Mouse (Mus musculus) cerebellum, adult (tissue): ENCODE data around the gene Gbx1.

Source experiments
- ATAC-seq: cut with Nextera tagmentation; 2 replicates; pipeline ENCODE4 v1.9.2; 2017; ENCODE audit warnings: mild to moderate bottlenecking, moderate library complexity, mixed read lengths; ENCODE audit not compliant: insufficient number of reproducible peaks, low FRiP score, low TSS enrichment

Gene Gbx1

DNA sequence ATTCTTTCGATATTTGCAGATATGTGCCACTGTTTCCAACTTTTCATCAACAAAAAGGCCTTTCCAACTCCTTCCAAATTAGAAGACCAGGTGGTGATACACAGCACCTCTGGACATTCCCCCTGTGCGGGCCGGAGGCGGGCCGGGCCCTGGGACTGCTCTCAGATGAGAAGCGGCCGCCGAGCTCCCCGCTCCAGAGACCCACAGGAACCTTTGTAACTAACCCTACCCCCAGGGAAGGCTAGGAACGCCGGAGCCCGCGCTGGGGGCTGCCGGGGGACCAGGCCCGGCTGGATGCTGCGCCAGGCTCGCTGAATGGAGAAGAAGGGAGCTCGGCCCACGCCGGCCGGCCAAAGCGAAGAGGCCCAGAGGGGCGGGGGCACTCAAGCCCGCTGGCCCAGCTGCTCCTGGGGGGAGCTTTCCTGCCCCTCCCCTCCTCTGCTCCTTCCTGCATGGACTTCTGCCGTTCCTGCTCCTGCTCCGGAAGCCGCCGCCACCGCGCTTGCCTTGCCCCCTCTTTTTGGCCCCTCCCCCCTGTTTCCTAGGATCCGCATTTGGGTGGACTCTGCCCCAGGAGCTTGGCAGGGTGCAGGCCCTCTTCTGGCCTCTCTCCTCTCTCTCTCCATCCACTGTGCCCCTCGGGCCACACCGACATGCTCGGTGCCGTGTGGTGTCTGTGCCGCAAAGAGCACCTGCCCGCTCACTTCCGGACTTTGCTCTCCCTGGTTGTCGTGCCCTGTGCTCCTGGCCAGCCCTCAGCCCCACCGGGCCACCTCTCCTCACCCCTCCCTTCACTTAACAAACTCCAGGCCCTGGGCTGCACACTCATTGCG, 44.5 kb downstream of the Gbx1 start:
- no peak for ATAC-seq

DNA sequence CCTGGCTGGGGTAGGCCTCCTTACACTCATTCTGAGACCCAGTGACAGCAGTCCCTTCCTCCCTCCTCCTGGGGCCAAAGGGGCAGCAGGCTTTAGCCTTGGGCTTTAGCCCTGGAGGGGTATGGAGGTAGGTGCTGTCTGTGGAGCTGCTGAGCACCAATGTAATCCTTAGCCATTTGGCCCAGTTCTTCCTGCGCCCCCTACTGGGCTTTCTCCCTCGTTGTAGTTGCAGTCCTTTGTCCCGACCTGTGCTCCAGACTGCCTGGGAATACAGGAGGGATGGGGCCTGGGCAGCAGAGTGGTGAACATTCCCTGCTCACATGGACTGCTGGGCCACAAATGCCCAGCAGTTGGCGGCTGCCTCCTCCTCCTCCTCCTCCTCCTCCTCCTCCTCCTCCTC, 45.4 kb downstream of the Gbx1 start:
- peak; percentile 26; the same call in 1 of the 2 replicates for ATAC-seq

DNA sequence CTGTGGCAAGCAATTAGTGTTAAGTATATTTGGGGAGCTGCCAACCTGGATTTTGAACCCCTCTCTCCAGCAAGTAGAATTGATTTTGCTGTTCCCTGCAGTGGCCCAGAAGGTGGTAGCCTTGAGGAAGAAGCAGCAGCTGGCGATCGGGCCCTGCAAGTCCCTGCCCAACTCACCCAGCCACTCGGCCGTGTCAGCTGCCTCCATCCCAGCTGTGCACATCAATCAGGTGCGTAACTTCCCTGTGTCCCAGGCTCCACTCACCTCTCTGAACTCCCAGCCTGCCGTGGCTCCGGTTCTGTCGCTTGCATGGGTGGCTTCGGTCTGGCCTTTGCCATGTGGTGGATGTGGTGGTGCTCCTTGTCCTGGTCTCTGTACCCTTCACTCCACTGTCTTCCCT, 49.1 kb downstream of the Gbx1 start:
- ATAC-seq, result no peak

DNA sequence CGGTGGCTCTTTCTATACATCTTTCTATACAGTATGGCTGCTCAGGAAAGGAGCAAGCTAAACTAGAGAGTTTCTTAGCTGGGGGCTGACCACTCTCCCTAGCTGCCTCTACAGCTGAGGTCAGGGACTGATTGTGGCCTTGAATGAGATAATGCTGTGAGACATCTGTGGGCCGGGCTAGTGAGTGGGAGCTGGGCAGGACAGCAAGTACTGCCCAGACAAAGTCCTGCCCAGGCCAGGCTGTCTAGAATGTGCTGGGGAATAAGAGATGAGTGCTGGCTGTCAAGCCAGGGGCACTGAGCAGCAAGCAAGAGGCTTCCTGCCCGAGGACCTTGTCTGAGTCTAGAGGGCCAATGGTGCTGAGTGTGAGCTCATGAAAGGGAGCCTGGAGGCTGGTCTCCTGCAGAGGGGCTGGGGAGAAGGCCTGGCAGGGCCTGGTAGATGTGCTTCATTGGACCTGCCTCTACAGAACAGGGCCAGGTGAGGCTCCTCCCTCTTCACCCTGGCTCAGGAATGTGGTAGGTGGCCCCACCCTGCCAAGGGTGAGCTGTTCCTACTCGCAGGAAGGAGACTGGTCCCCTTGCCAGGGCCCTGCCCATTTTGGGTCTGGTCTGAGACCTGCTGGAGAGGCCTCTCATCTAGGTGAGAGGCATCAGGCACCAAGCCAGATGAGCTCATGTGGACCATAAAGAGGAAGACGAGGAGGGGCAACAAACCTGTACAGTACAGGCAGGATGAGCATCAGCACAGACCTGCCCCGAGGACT, 51.3 kb downstream of the Gbx1 start:
- 0 out of 2 replicates have a peak, but pooled peaks have one; percentile 21 for ATAC-seq

DNA sequence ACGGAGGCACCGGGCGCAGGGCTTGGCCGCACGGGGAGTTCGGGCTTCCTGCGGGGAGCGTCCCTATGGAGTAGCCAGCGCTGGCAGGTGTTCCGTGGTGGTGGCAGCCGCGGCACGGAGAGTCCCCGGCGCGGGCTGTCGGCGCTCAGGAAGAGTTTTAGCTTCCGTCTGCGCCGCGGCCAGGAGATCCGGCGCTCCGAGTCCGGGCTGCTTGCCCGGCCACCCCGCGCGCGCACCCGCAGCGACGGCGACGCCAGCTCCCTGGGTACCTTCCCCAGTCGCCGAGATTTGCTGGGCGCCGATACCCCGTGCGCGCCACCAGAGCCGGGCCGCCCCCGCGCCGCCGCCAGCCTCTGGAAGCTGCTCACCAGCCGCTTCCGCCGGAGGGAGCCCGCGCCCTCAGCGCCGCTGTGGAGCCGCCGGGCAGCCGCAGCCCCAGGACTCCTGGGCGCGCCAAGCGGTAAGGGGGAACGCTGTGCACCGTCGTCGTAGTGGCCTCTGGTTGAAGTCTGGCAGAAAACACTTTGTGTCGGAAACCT, 52.2 kb downstream of the Gbx1 start:
- ATAC-seq, result no peak

DNA sequence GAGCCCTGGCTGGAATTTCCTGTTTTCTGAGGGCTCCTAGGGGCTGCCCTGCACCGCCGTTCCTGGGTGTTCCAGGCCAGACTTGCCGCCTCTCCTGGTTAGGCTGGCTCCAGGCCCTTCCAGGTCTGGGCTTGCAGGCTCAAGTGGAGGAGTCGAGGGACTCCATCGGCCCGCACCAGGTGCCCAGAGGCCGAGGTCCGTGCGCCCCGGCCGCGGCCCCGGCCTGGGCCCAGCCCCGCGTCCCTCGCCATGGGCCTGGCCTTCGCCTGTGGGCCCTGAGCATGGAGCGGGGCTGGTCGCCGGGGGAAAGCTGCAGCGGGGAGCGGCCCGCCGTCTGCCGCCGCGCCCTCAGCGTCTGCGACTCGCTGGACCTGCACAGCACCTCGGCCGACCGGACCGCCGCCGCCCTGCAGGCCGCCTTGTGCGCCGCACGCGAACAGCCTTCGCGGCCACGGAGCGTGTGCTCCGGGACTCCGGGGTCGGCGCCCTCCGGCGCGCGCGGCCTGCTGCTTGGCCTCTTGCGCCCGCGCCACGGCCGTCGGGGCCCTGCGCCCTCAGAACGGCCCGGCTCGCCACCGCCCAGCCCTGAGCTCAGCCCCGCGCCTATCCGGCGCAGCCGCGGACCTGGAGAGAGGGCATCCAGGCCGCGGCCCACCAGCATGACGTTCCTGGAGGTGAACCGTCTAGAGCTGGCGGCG, 52.8 kb downstream of the Gbx1 start:
- ATAC-seq, result no peak

DNA sequence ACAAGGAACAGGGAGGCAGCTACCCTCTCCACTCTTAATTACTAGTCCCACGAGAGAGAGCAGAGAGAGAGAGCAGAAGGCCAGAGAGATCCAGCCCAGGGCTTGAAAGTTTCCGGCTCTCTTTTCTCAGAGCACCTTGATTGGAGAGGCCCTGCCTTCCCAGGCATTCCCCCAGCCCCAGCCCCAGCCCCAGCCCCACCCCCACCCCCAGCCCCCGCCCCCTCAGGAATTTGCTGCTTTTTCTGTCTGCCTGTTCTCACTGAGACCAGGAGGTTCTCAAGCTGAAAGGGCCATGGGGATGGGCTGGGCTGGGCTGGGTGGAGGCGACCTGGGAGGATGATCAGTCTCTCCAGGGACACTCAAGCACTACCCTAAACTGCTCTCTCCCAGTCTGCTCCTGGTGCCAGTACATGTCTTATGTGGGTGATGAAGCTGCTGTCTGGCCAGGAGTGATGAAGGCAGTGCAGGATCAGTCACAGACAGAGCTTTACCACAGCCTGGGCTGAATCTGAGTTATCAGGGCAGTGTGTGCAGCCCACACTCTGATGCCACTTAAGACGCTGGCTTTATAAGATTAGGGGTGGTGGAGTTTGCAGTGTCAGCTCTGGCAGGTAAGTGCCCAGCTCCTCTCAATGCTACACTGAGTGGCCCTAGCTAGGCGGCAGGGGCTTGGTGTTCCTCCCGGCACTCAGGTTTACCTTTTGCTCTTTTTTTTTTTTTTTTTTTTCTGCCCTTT, 54.0 kb downstream of the Gbx1 start:
- no peak for ATAC-seq

DNA sequence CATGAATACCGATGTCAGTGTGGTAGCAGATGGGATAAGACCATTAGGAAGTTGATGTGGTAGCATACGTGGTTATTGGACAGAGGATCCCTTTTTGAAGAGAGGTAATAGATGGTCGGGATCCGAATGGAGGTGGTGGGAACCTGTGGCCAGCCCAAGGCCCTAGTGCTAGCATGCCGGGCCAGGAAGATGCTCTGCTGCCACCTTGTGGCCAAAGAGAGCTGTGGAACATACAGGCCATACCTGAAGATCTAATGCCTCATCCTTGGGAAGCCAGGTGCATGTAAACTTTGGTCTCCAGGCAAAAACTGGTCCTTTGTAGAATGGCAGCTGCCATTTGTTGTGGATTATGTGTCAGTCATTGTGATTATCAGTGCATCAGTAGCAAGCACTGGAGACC, 56.4 kb downstream of the Gbx1 start:
- peak; percentile 65 for ATAC-seq

DNA sequence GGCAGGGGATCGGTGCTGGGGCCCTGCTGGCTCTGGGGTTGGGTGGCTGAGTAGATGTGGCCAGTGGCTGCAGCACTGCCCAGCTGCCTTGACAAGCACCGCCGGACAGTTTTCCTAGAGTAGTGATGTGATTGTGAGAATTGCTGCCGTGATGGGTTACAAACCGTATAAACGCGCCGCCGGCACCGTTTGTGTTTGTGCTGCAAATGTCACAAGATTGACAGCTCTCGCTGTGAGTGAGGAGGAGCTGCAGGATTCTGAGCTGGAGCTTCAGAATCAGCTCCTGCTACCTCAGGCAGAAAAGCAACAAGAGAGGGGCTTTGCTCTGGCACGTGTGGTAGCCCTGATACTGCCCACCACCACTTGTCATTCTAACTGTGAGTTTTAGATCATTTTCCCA, 60.2 kb downstream of the Gbx1 start:
- no peak for ATAC-seq

DNA sequence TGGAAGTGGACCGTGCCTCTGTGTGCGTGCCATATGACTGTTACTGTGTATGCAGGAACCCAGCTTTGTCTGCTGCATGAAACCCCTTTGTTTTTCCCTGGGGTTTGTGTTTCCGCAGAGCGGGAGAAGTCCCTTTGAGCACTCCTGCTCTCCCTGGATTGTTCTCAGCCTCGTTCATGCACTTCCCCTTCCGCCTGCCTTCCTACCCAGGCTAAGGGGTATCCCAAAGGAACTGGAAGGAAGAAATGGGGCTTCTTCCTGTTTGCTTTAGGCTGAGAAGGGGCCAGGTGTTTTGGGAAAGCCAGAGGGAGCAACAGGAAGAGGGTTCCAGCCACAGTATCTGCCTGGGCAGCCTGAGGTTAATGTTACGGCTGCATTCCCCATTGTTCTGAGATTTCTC, 71.4 kb downstream of the Gbx1 start:
- no peak for ATAC-seq

DNA sequence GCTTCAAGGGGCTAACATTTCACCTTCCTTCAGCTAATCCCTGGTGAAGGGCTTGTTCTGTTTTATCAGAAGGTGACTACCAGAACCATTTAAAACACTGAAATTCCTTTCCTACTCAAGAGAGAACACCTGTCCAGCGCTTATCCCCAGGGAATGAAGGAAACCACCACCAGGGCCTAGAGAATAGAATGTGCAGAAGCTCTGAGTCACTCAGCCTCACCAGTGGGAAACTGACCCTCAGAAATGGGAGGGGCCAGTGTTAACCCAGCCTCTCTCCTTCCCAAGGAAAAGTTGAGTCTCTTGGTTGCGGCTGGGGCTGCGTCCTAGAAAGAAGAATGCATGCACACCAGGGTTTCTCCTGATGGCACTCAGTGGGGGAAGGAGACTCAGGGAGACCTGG, 71.9 kb downstream of the Gbx1 start:
- ATAC-seq, result no peak

DNA sequence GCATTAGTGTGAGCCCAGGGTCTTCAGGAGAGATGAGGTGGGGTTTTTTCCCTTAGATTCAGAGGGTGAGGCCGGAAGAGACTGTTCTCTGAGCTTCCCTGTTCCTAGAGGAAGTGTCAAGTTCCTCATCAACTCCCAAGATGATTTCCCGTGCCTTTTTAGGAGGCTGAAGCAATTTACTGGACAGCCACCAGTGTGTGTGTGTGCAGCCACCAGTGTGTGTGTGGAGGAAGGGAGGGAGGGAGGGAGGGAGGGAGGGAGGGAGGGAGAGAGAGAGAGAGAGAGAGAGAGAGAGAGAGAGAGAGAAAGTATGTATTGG, 73.1 kb downstream of the Gbx1 start:
- no peak for ATAC-seq

DNA sequence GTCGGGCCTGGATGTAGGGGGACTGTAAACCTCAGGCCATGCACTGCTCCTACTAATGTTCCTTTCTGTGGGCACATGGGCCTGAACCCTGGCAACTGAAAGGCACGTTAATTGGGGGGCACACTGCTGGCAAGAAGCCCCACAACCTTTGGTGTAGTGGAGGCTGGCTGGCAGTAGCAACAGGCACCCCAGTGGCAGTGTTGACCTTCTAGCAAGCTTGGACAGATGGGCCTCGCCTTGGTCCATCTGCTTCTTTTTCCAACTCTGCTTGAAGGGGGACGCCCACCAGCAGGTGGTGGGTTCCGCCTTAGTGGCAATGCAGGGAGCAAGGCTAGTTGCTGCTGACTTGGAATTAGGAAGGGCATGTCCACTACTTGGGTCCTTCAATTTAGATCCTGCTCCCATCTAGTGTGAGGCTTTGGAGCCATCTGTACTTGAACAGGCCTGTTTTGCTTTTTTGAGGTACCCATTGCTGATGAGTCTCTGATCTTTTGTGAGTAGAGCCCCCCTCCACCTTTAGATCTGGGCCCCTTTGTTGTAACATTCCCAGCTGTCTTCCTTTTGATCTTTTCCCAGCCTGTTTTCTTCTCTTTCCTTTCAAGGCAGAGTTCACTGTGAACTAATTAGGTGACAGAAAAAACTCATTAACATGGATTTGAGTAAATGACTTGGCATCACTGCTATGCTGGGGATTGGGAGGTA, 73.6 kb downstream of the Gbx1 start:
- ATAC-seq, result peak; percentile 18; the same call in 1 of the 2 replicates
